Comparison of ENCODE assay signal across 12 mouse cellular contexts in the genomic region with DNA sequence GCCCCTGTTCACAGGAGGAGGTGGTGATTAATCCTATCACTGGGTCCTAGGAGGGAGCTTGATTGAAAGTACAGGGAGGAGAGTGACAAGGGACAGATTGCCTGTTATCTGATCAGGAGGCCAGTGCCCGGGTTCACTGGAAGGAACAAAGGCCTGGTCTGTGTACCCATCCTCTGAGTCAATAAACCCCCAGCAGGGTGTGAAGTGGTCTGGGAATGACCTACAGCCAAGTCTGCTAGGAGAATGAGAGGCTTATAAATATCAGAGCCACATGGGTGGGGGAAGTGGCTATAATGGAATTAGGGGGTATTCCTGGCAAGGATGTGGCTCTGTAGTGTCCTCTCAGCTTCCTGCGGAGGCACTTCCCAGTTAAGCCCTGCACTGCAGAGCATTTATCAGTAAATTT.
DNase-seq lines count a peak whose midpoint lies in the region; ATAC-seq lines count a peak whose summit lies in the region.
"Had no signal": no experiment of that assay in that cellular context is flagged by ENCODE, and none has a peak within 500 bp of the region (broad histone marks: within the 10 kb centered on the region; RNA-seq: fewer than 3 reads in every experiment).

No protein-coding gene starts in this region.

- H3K9ac ChIP-seq in heart, embryonic 12.5 days: no peak overlapping the region
- H3K9ac ChIP-seq in hindbrain, embryonic 16.5 days (ENCODE audit: low read depth, low read length): no peak overlapping the region
- H3K9ac ChIP-seq: embryonic facial prominence, embryonic 13.5 days; liver, embryonic 15.5 days had no signal

- no peak overlapping the region for H3K4me2 ChIP-seq in heart, embryonic 12.5 days
- H3K4me2 ChIP-seq in hindbrain, embryonic 16.5 days (ENCODE audit: low read length): no peak overlapping the region
- H3K4me2 ChIP-seq: embryonic facial prominence, embryonic 13.5 days; liver, embryonic 15.5 days had no signal

- H3K27ac ChIP-seq in heart, embryonic 12.5 days (ENCODE audit: poor library complexity, severe bottlenecking): no peak overlapping the region
- H3K27ac ChIP-seq in hindbrain, embryonic 16.5 days (ENCODE audit: low read depth, low read length): no peak overlapping the region
- H3K27ac ChIP-seq: embryonic facial prominence, embryonic 13.5 days; liver, embryonic 15.5 days had no signal

- ATAC-seq in heart, embryonic 12.5 days (ENCODE audit: insufficient number of reproducible peaks, low FRiP score): peak; percentile 53; the same call in 1 of the 2 replicates
- ATAC-seq in hindbrain, embryonic 16.5 days: peak; percentile 45

- H3K4me3 ChIP-seq in heart, embryonic 12.5 days: no peak overlapping the region
- H3K4me3 ChIP-seq in hindbrain, embryonic 16.5 days (ENCODE audit: low read length): no peak overlapping the region
- H3K4me3 ChIP-seq: embryonic facial prominence, embryonic 13.5 days; liver, embryonic 15.5 days had no signal

- H3K4me1 ChIP-seq in heart, embryonic 12.5 days (replicated peaks): peaks cover 24% of the 10 kb centered on the region
- no peaks in the 10 kb centered on the region; the same call in 1 of the 2 replicates for H3K4me1 ChIP-seq in hindbrain, embryonic 16.5 days (ENCODE audit: control insufficient read depth, insufficient read depth, low read depth, low read length)
- H3K4me1 ChIP-seq: liver, embryonic 15.5 days had no signal

- WGBS in heart, embryonic 12.5 days: 4% methylated on average over 2 of the region's 2 CpGs
- 27% methylated on average over 2 of the region's 2 CpGs for WGBS in hindbrain, embryonic 16.5 days

- no peaks in the 10 kb centered on the region for H3K36me3 ChIP-seq in heart, embryonic 12.5 days
- no peaks in the 10 kb centered on the region for H3K36me3 ChIP-seq in hindbrain, embryonic 16.5 days (ENCODE audit: control insufficient read depth, insufficient read depth, low read length)
- H3K36me3 ChIP-seq: embryonic facial prominence, embryonic 13.5 days; liver, embryonic 15.5 days had no signal

- intact Hi-C loops in left cerebral cortex, postnatal 36 days (cut with DNase I): no loop called here

- DNase-seq in heart, adult 8-10 months (ENCODE audit: low spot score): no peak
- DNase-seq in adrenal gland, adult 8-10 months: peak; percentile 24
- DNase-seq in mesoderm, embryonic 11.5 days (ENCODE audit: low read depth, low spot score): peak; percentile 69
- DNase-seq in cerebellum, postnatal 25 days: no peak
- no peak for DNase-seq in left cerebral cortex, postnatal 36 days (ENCODE audit: low spot score in 2 of 2)
- no peak for DNase-seq in layer of hippocampus, postnatal 14 days (ENCODE audit: low spot score in 2 of 2)
- DNase-seq: gastrocnemius, postnatal 14 days had no signal

- H3K27me3 ChIP-seq in heart, embryonic 12.5 days (replicated peaks): no peaks in the 10 kb centered on the region
- no peaks in the 10 kb centered on the region for H3K27me3 ChIP-seq in hindbrain, embryonic 16.5 days (replicated peaks; ENCODE audit: control insufficient read depth, insufficient read depth, low read length)
- H3K27me3 ChIP-seq: CH12.LX; embryonic facial prominence, embryonic 13.5 days had no signal

- H3K9me3 ChIP-seq in heart, embryonic 12.5 days (replicated peaks): no peaks in the 10 kb centered on the region
- H3K9me3 ChIP-seq in hindbrain, embryonic 16.5 days (ENCODE audit: control insufficient read depth, low read length): no peaks in the 10 kb centered on the region
- H3K9me3 ChIP-seq: embryonic facial prominence, embryonic 13.5 days; liver, embryonic 15.5 days had no signal

Comparison
In these comparisons a context has a peak if more than half of its experiments do, and no peak if none do; other contexts are left out.
1. DNase-seq: peak in adrenal gland, adult 8-10 months (single experiment) and mesoderm, embryonic 11.5 days (single experiment); none in heart, adult 8-10 months (single experiment), cerebellum, postnatal 25 days (0 of 2), left cerebral cortex, postnatal 36 days (0 of 2) and layer of hippocampus, postnatal 14 days (0 of 2).